Mouse (Mus musculus): ENCODE results near the gene Usp22.

- TF ChIP-seq POLR2A (IDR thresholded peaks at IDR 0.05; ENCODE audit: control insufficient read depth, extremely low read depth, insufficient read depth, low read length, poor library complexity) (no peak), CTCF (IDR thresholded peaks at IDR 0.05; ENCODE audit: borderline replicate concordance, control insufficient read depth, extremely low read depth, insufficient read depth, low read length, poor library complexity) (no peak)
Measured at GRCm38 (mm10) chr11:61127421-61128055, 47.3 kb downstream of the Usp22 start.

All from thymus, adult 2 months (tissue).